Mouse (Mus musculus): Measurements from ENCODE around the gene Sdf2l1. TPM values are rescaled to one million over a fixed set of nuclear protein-coding genes. Genes with fewer than 3 reads are reported as not detected.

The Sdf2l1 gene
- polyA plus RNA-seq, 1 experiment from 2014 or later = 26.3 TPM

DNA sequence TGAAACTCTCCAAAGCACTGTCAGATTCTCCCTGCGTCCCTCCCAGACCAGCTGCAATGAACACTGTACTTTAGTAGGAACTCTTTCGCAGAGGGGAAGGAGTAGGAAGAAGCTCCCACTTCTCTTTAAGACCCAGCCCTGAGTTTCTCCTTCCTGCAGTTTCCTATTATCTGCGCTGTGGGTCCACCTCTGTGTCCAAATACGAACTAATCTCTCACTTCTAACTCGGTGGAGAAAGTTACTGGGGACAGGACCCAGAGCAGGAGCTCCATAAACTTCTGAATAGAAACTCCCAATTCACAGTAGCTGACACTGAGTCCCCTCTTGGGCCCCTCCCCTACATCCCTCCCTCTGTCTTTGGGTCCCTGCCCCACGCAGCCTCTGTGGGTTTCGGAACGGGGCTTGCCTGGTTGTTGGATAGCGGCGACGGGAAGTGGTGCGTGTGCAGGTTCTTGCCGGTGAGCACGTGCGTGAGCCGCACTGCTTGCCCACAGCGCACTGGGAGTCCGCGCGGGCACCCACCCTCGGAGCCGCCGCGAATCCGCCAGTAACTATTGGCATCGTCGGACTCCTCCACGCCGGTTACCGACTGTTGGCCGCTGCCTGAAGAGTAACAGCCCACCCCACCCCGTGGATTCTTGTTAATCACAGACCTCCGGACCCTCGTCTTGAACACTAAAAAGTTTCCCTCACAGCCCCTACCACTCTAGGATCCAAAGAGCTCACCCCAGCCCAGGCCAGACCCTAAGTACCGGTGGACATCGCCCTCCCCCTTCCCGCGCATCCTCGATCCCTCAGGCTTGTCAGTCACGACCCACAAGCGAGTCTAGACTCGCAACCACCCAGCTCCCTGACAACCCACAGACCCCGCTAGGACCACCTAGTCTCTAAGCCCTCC, 743 bp downstream of the Sdf2l1 start:
- Histone ChIP-seq H3K4me3 (ENCODE audit: low read depth, low read length) (peak overlapping the region; percentile 89), H3K9ac (ENCODE audit: low read depth, low read length) (peak overlapping the region; percentile 77), H3K9me3 (replicated peaks; ENCODE audit: control insufficient read depth, low read length, poor library complexity, severe bottlenecking) (no peaks in the 10 kb centered on the region), H3K27ac (ENCODE audit: low read length) (peak overlapping the region; percentile 77), H3K27me3 (ENCODE audit: control insufficient read depth, insufficient read depth, low read depth, low read length) (no peaks in the 10 kb centered on the region), H3K36me3 (ENCODE audit: control insufficient read depth, insufficient read depth, low read length) (no peaks in the 10 kb centered on the region), H3K4me2 (ENCODE audit: low read length) (peak overlapping the region; percentile 99), H3K4me1 (ENCODE audit: control insufficient read depth, insufficient read depth, low read length) (peaks cover 13% of the 10 kb centered on the region)
- no peak for ATAC-seq
- 4% methylated on average over 43 of the region's 43 CpGs for WGBS

DNA sequence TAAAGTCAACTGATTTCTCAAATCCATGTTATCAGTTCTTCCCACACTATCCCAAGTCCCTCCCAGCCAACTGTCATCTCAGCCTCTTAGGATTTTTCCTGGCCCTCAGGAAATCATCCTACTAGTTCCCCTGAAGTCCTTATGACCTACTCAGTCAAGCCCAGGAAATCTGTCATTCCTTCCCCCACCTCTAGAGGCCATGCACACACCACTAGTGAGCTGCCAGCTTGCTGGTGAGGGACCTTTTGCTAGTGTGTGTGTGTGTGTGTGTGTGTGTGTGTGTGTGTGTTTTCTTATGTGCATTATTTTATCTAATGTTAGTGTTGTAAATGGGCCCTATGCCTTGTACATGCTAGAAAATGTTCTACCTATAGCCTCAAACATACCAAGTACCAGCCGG, 4.9 kb downstream of the Sdf2l1 start:
- Histone ChIP-seq H3K27me3 (ENCODE audit: control insufficient read depth, insufficient read depth, low read depth, low read length) (no peaks in the 10 kb centered on the region), H3K4me3 (ENCODE audit: low read depth, low read length) (no peak overlapping the region), H3K4me2 (ENCODE audit: low read length) (no peak overlapping the region), H3K9ac (ENCODE audit: low read depth, low read length) (no peak overlapping the region), H3K36me3 (ENCODE audit: control insufficient read depth, insufficient read depth, low read length) (no peaks in the 10 kb centered on the region), H3K9me3 (replicated peaks; ENCODE audit: control insufficient read depth, low read length, poor library complexity, severe bottlenecking) (no peaks in the 10 kb centered on the region), H3K27ac (ENCODE audit: low read length) (no peak overlapping the region), H3K4me1 (ENCODE audit: control insufficient read depth, insufficient read depth, low read length) (peaks cover 22% of the 10 kb centered on the region)
- WGBS = 100% methylated on average over 1 of the region's 1 CpGs
- ATAC-seq = no peak

DNA sequence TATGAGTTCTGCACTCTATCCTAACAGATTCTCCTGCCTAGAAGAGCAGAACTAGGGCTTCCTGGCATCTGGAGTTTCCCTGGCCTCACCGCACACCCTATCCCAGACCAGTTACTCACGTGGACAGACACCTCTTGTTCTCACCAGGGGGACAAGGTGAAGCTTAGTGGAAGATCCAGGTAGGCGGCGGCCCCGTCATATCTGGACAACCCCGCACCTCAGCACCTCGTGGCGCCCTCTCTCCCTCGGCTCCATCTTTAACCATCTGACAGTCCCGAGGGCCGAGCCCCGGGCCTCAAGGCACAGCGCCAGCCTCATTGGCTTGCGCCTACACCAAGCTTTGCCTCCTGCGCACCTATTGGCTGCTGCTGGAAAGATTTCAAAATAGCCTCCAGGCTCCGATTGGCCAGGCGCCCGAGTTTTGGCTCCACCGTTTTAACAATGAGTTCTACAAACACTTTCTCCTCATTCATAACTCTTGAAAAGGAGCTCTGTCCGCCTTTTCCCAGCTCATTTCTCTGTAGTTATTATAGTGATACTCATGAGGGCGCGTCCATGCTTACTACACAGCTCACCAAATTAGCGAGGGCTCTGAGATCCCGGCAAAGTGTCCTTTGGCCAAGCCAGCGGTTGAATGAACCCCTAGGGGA, 7.2 kb downstream of the Sdf2l1 start, which contains the start of gene 2610318N02Rik:
Gene 2610318N02Rik (minus strand): TSS at position 297 of the 650 bp plus-strand sequence.
- peak within 1 kb of the TSS; percentile 93 for H3K4me2 ChIP-seq (ENCODE audit: low read length)
- H3K27me3 ChIP-seq (ENCODE audit: control insufficient read depth, insufficient read depth, low read depth, low read length) = no peaks in the 10 kb centered on the region
- H3K4me1 ChIP-seq (ENCODE audit: control insufficient read depth, insufficient read depth, low read length) = peaks cover 15% of the 10 kb centered on the region
- under 1% methylated on average over 25 of the region's 25 CpGs for WGBS
- peak; percentile 93 for ATAC-seq
- no peak within 1 kb of the TSS for H3K27ac ChIP-seq (ENCODE audit: low read length)
- H3K36me3 ChIP-seq (ENCODE audit: control insufficient read depth, insufficient read depth, low read length) = no peaks in the 10 kb centered on the region
- no peaks in the 10 kb centered on the region for H3K9me3 ChIP-seq (replicated peaks; ENCODE audit: control insufficient read depth, low read length, poor library complexity, severe bottlenecking)
- peak within 1 kb of the TSS; percentile 46 for H3K4me3 ChIP-seq (ENCODE audit: low read depth, low read length)
- H3K9ac ChIP-seq (ENCODE audit: low read depth, low read length) = peak within 1 kb of the TSS; percentile 62

DNA sequence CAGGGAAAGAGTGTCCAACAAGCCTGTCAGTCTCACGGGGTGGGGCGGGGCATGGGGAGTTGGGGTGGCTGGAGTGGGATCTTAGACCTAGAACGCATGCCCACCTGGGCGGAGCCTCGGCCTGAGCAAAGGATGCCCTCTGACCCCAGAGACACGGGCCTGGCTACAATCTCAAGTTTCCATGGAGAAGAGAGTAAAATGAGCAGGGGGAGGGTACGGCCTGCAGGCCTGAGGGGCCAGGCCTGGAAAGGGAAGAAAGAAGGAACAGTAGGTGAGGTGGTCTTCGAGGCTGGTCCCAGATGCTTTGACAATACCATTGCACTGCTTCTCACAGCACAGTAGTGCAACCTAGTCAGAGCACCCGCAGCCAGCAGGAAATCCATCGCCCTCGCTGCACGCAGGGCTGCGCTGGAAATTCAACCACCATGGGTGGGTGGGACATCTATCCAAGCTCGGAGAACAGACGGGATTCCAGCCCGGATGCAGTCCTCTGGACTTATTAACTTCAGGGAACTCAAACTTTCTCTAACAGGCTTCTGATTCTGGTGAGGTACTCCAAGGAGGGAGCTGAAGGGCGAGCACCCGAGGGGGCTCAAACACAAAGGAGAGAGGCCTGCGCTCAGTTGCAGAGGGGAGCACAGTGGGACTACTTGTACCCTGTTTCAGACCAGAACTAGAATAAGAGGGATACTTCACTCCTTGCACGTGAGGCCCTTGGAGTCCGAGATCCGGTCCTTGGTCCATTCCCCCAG, 7.9 kb downstream of the Sdf2l1 start:
- Histone ChIP-seq H3K4me2 (ENCODE audit: low read length) (peak overlapping the region; percentile 93), H3K9me3 (replicated peaks; ENCODE audit: control insufficient read depth, low read length, poor library complexity, severe bottlenecking) (no peaks in the 10 kb centered on the region), H3K27me3 (ENCODE audit: control insufficient read depth, insufficient read depth, low read depth, low read length) (no peaks in the 10 kb centered on the region), H3K4me3 (ENCODE audit: low read depth, low read length) (peak overlapping the region; percentile 46), H3K9ac (ENCODE audit: low read depth, low read length) (peak overlapping the region; percentile 62), H3K4me1 (ENCODE audit: control insufficient read depth, insufficient read depth, low read length) (peaks cover 15% of the 10 kb centered on the region), H3K36me3 (ENCODE audit: control insufficient read depth, insufficient read depth, low read length) (no peaks in the 10 kb centered on the region), H3K27ac (ENCODE audit: low read length) (no peak overlapping the region)
- WGBS = under 1% methylated on average over 22 of the region's 22 CpGs
- ATAC-seq = peak; percentile 28; the same call in 1 of the 2 replicates

DNA sequence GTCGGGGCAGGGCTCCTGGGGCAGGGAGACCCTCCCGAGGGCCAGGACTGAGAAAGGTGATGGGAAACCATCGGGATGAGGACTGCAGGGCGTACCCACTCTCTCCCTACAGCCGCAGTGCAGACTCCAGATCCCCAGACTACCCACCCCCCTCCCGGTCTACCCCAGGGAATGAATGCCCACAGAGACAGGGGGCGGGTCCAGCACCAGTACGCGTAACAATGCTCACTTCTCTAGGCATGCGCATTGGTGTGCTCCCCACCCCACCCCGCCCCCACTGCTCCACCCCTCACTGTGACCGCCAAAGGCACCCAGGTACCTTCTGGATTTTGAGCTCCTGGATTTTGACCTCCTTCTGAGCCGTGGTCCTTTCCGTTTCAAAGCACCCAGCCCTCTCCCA, 10.6 kb downstream of the Sdf2l1 start:
- peak; percentile 30; the same call in 1 of the 2 replicates for ATAC-seq
- Histone ChIP-seq H3K4me3 (ENCODE audit: low read depth, low read length) (no peak overlapping the region), H3K27ac (ENCODE audit: low read length) (no peak overlapping the region), H3K4me2 (ENCODE audit: low read length) (peak overlapping the region; percentile 31), H3K27me3 (ENCODE audit: control insufficient read depth, insufficient read depth, low read depth, low read length) (no peaks in the 10 kb centered on the region), H3K4me1 (ENCODE audit: control insufficient read depth, insufficient read depth, low read length) (peaks cover 15% of the 10 kb centered on the region), H3K36me3 (ENCODE audit: control insufficient read depth, insufficient read depth, low read length) (no peaks in the 10 kb centered on the region), H3K9me3 (replicated peaks; ENCODE audit: control insufficient read depth, low read length, poor library complexity, severe bottlenecking) (no peaks in the 10 kb centered on the region), H3K9ac (ENCODE audit: low read depth, low read length) (no peak overlapping the region)
- WGBS = 36% methylated on average over 14 of the region's 14 CpGs

DNA sequence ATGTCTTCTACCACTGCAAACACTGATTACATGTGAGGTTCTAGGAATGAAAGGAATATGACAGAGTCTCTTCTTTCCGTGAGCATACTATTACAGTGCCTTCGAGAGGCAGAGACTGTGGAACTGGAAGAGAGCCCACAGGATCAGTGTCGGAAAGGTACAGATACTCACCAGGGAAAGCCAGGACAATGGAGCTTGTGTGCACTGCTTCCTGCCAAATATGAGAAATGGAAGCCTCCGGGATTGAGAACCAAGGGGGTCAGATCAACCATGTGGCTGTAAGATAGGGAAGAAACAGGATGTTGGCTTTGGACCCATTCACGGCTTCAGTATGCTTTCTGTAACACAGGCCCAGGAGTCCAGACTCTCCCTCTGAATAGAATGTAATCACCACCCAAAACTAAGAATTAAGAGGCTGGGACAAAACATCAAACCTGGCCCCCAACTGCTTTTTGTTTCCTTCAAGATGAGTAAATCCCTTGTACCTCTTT, 14.8 kb downstream of the Sdf2l1 start:
- no peak overlapping the region for H3K27ac ChIP-seq (ENCODE audit: low read length)
- H3K9me3 ChIP-seq (replicated peaks; ENCODE audit: control insufficient read depth, low read length, poor library complexity, severe bottlenecking) = no peaks in the 10 kb centered on the region
- H3K27me3 ChIP-seq (ENCODE audit: control insufficient read depth, insufficient read depth, low read depth, low read length) = no peaks in the 10 kb centered on the region
- 88% methylated on average over 5 of the region's 5 CpGs for WGBS
- H3K4me2 ChIP-seq (ENCODE audit: low read length) = no peak overlapping the region
- H3K4me1 ChIP-seq (ENCODE audit: control insufficient read depth, insufficient read depth, low read length) = no peaks in the 10 kb centered on the region
- no peaks in the 10 kb centered on the region for H3K36me3 ChIP-seq (ENCODE audit: control insufficient read depth, insufficient read depth, low read length)
- no peak for ATAC-seq
- no peak overlapping the region for H3K9ac ChIP-seq (ENCODE audit: low read depth, low read length)
- no peak overlapping the region for H3K4me3 ChIP-seq (ENCODE audit: low read depth, low read length)

DNA sequence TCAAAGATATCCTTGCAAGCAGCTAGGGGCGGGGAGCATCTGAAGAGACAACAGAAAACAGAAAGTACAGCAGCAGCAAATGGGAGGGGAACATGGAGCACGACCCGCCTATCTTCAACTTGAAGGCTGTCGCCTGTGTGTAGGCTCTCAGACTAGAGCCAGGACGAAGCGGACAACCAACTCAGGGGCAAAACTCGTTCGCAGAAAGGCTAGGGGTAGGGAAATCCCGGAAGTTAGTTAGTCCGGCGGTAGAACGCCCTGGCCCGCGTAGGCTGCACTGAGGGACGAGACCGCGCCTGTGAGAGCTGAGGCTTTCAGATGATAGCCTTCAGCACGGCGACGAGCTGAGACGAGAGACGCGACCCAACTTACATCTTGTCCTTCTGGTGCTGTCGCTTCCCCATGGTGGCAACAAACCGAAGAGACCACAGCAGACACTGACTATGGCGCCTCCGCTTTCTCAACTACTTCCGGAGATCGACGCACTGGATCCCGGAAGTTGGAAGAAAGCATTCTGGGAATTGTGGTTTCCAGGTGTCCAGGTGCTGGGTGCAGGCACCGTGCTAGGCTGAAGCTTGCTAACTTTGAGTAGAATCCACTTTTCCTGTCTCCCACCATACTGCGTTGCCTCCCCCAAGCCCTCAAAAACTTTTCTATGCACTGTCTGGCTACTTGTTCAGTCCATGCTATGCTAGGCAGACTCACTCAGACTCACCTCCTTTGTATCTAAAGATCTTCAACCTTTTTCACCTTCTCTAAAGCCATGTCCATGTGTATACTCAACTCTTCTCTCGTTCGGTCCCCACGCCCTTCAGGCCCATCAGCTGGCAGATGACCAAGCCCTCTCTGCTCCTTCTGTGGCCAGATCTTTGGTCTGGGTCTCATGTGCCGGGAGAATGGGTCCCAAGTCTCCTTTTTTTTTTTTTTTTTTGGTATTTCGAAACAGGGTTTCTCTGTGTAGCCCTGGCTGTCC, 21.1 kb downstream of the Sdf2l1 start, which contains the start of gene Ppil2:
Gene Ppil2 (minus strand): TSS at position 487 of the 973 bp plus-strand sequence.
- ATAC-seq = peak; percentile 92
- peak within 1 kb of the TSS; percentile 63 for H3K27ac ChIP-seq (ENCODE audit: low read length)
- no peaks in the 10 kb centered on the region for H3K9me3 ChIP-seq (replicated peaks; ENCODE audit: control insufficient read depth, low read length, poor library complexity, severe bottlenecking)
- peak within 1 kb of the TSS; percentile 81 for H3K4me3 ChIP-seq (ENCODE audit: low read depth, low read length)
- 7% methylated on average over 37 of the region's 38 CpGs for WGBS
- H3K36me3 ChIP-seq (ENCODE audit: control insufficient read depth, insufficient read depth, low read length) = peaks cover 8% of the 10 kb centered on the region; the same call in 1 of the 2 replicates
- H3K27me3 ChIP-seq (ENCODE audit: control insufficient read depth, insufficient read depth, low read depth, low read length) = no peaks in the 10 kb centered on the region
- H3K4me2 ChIP-seq (ENCODE audit: low read length) = peak within 1 kb of the TSS; percentile 71
- H3K9ac ChIP-seq (ENCODE audit: low read depth, low read length) = peak within 1 kb of the TSS; percentile 77
- peaks cover 13% of the 10 kb centered on the region for H3K4me1 ChIP-seq (ENCODE audit: control insufficient read depth, insufficient read depth, low read length)

DNA sequence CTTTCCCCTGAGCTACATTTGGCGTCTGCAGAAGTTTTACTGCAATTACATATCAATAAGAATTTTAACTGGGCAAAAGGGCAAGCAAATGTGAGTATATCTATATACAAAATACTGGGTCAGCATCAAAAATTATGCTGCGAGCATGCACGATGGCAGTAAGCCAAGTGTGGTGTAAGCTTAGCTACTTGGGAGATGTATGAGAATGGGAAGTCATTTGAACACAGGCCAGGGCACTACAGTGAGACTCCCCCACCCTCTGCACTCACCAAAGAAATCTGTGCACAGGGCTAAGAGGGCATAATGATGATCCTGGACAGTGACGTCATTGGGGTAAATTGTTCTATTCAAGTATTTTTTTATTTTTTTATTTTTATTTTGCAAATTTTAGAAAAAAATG, 27.6 kb downstream of the Sdf2l1 start:
- Histone ChIP-seq H3K9me3 (replicated peaks; ENCODE audit: control insufficient read depth, low read length, poor library complexity, severe bottlenecking) (no peaks in the 10 kb centered on the region), H3K4me3 (ENCODE audit: low read depth, low read length) (no peak overlapping the region), H3K4me2 (ENCODE audit: low read length) (no peak overlapping the region), H3K36me3 (ENCODE audit: control insufficient read depth, insufficient read depth, low read length) (peaks cover 22% of the 10 kb centered on the region), H3K27ac (ENCODE audit: low read length) (no peak overlapping the region), H3K27me3 (ENCODE audit: control insufficient read depth, insufficient read depth, low read depth, low read length) (no peaks in the 10 kb centered on the region), H3K4me1 (ENCODE audit: control insufficient read depth, insufficient read depth, low read length) (peaks cover 4% of the 10 kb centered on the region), H3K9ac (ENCODE audit: low read depth, low read length) (no peak overlapping the region)
- 83% methylated on average over 4 of the region's 4 CpGs for WGBS
- ATAC-seq = no peak

Measured in midbrain, embryonic 16.5 days (tissue).